9 mouse cellular contexts compared by ENCODE assay signal in the genomic region with DNA sequence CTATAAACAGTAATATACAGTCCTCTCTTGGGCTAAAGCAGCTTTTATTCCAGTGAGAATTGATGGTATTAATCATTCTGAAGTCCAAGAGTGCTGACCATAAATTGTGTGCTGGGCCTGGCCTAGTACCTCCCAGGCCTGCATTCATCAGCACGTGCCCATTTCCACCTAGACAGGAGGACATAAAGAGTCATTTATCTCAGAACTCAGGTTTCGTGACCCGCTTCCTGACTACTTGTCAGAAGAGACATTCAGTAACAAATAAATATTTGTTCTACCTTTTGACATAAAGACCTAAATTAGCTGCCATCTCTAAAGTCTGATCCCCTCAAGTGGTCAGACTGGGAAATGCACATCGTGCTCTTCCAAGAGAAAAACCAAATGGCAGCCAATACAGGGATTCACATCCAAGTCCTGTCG.
DNase-seq lines count a peak whose midpoint lies in the region; ATAC-seq and TF ChIP-seq lines count a peak whose summit lies in the region.
"Had no signal": no experiment of that assay in that cellular context is flagged by ENCODE, and none has a peak within 500 bp of the region (broad histone marks: within the 10 kb centered on the region; RNA-seq: fewer than 3 reads in every experiment).

No protein-coding gene starts in this region.

- ATAC-seq in heart, postnatal 0 days (ENCODE audit: insufficient read depth, low read depth), result no peak
- ATAC-seq in G1E (ENCODE audit: extremely low read depth, insufficient number of reproducible peaks, low FRiP score, poor library complexity, severe bottlenecking), result no peak; the same call in 1 of the 2 replicates
- no peak for ATAC-seq in embryonic facial prominence, embryonic 14.5 days (ENCODE audit: low read depth)

- H3K9ac ChIP-seq in heart, postnatal 0 days (replicated peaks; ENCODE audit: low read depth, low read length), result no peak overlapping the region
- no peak overlapping the region for H3K9ac ChIP-seq in embryonic facial prominence, embryonic 14.5 days (ENCODE audit: low read depth, low read length)

- H3K4me3 ChIP-seq in heart, postnatal 0 days (ENCODE audit: low read depth, low read length), result no peak overlapping the region
- no peak overlapping the region for H3K4me3 ChIP-seq in G1E (ENCODE audit: low read depth, low read length)
- H3K4me3 ChIP-seq in embryonic facial prominence, embryonic 14.5 days (ENCODE audit: low read depth, low read length), result no peak overlapping the region
- H3K4me3 ChIP-seq: myocyte had no signal

- H3K4me1 ChIP-seq in heart, postnatal 0 days (ENCODE audit: control insufficient read depth, insufficient read depth), result no peaks in the 10 kb centered on the region
- no peaks in the 10 kb centered on the region for H3K4me1 ChIP-seq in G1E (ENCODE audit: insufficient read depth, low read depth, low read length)
- H3K4me1 ChIP-seq in embryonic facial prominence, embryonic 14.5 days (ENCODE audit: control insufficient read depth, insufficient read depth, low read length), result no peaks in the 10 kb centered on the region

- TF ChIP-seq CTCF in heart, postnatal 0 days (IDR thresholded peaks at IDR 0.05; ENCODE audit: low read depth), result peak; percentile 52
- TF ChIP-seq CTCF in G1E (IDR thresholded peaks at IDR 0.05; ENCODE audit: low read depth, low read length), result 0 out of 2 replicates have a peak, but pooled peaks have one; percentile 9

- DNase-seq in heart, postnatal 0 days (ENCODE audit: low spot score), result peak; percentile 17
- no peak for DNase-seq in heart, postnatal 36 days
- no peak for DNase-seq in G1E (ENCODE audit: low spot score)
- peak; percentile 51 for DNase-seq in embryonic facial prominence, embryonic 14.5 days (ENCODE audit: low spot score)
- DNase-seq in lung, postnatal 25 days (ENCODE audit: low spot score), result peak; percentile 1
- DNase-seq in c-Kit-positive CD71-positive TER-119-positive erythroid progenitor cells, embryonic 14.5 days (ENCODE audit: low spot score), result no peak
- no peak for DNase-seq in urinary bladder, postnatal 25 days (ENCODE audit: low spot score)
- DNase-seq in spleen, adult 18-20 months, result no peak

- TF ChIP-seq EP300 in heart, postnatal 0 days (IDR thresholded peaks at IDR 0.05; ENCODE audit: low read depth), result no peak

- intact Hi-C loops in heart, postnatal 36 days (cut with DNase I), result loop anchor here (2.0 kb wide), 1 partner anchor 786 kb away; no protein-coding TSS in a partner anchor

- H3K27me3 ChIP-seq in heart, postnatal 0 days (ENCODE audit: control insufficient read depth, insufficient read depth, low read length), result no peaks in the 10 kb centered on the region
- H3K27me3 ChIP-seq in G1E (ENCODE audit: insufficient read depth, low read length), result no peaks in the 10 kb centered on the region
- no peaks in the 10 kb centered on the region for H3K27me3 ChIP-seq in embryonic facial prominence, embryonic 14.5 days (replicated peaks; ENCODE audit: control insufficient read depth, insufficient read depth, low read length)

- WGBS in heart, postnatal 0 days, result 38% methylated on average over 5 of the region's 5 CpGs
- whole genome bisulfite sequencing in embryonic facial prominence, embryonic 14.5 days, result 30% methylated on average over 5 of the region's 5 CpGs

- H3K9me3 ChIP-seq in heart, postnatal 0 days (replicated peaks; ENCODE audit: control insufficient read depth, low read length), result no peaks in the 10 kb centered on the region
- no peaks in the 10 kb centered on the region for H3K9me3 ChIP-seq in G1E (replicated peaks)
- H3K9me3 ChIP-seq in embryonic facial prominence, embryonic 14.5 days (ENCODE audit: control insufficient read depth, low read length), result no peaks in the 10 kb centered on the region

- no peak overlapping the region for H3K27ac ChIP-seq in heart, postnatal 0 days (ENCODE audit: low read depth)
- no peak overlapping the region for H3K27ac ChIP-seq in embryonic facial prominence, embryonic 14.5 days (replicated peaks; ENCODE audit: low read depth, low read length)

- no peak overlapping the region for H3K4me2 ChIP-seq in heart, postnatal 0 days (ENCODE audit: low read depth, low read length)
- H3K4me2 ChIP-seq in embryonic facial prominence, embryonic 14.5 days (ENCODE audit: low read depth, low read length), result no peak overlapping the region

- H3K36me3 ChIP-seq in heart, postnatal 0 days (replicated peaks; ENCODE audit: control insufficient read depth, insufficient read depth, low read length), result no peaks in the 10 kb centered on the region
- no peaks in the 10 kb centered on the region for H3K36me3 ChIP-seq in G1E (replicated peaks)
- no peaks in the 10 kb centered on the region for H3K36me3 ChIP-seq in embryonic facial prominence, embryonic 14.5 days (ENCODE audit: control insufficient read depth, insufficient read depth, low read length)

Comparison
In these comparisons a context has a peak if more than half of its experiments do, and no peak if none do; other contexts are left out.
1. DNase-seq: peak in heart, postnatal 0 days (single experiment), embryonic facial prominence, embryonic 14.5 days (single experiment) and lung, postnatal 25 days (single experiment); none in heart, postnatal 36 days (0 of 2), G1E (single experiment), c-Kit-positive CD71-positive TER-119-positive erythroid progenitor cells, embryonic 14.5 days (single experiment), urinary bladder, postnatal 25 days (single experiment) and spleen, adult 18-20 months (0 of 2).